Mouse (Mus musculus) small intestine, adult 2 months (tissue): ENCODE data around the gene Rbfox1. TPM values are rescaled to one million over a fixed set of nuclear protein-coding genes. Genes with fewer than 3 reads are reported as not detected.

ENCODE experiments used
- H3K27ac ChIP-seq: fragments of 200-500 bp; 2 replicates; pipeline ENCODE4 v1.5.1; 2012; ENCODE audit warnings: low read depth, low read length, control low read depth, inconsistent platforms; ENCODE audit not compliant: insufficient read depth
- H3K27me3 ChIP-seq: fragments of 200-500 bp; 2 replicates; pipeline ENCODE4 v1.6.1; 2012; ENCODE audit warnings: mild to moderate bottlenecking, moderate library complexity, low read length, inconsistent platforms; ENCODE audit not compliant: control insufficient read depth, insufficient read depth
- H3K36me3 ChIP-seq: fragments of 200-500 bp; 2 replicates; pipeline ENCODE4 v1.6.1; 2012; ENCODE audit warnings: mild to moderate bottlenecking, low read length, control low read depth, inconsistent platforms; ENCODE audit not compliant: control insufficient read depth, insufficient read depth
- H3K4me1 ChIP-seq: fragments of 200-500 bp; 2 replicates; pipeline ENCODE4 v1.6.1; 2012; ENCODE audit warnings: low read length, inconsistent platforms, mixed read lengths; ENCODE audit not compliant: control insufficient read depth, insufficient read depth, insufficient read length
- H3K4me3 ChIP-seq: fragments of 200-500 bp; 2 replicates; pipeline ENCODE4 v1.5.1; 2012; ENCODE audit warnings: low read depth, mild to moderate bottlenecking, control low read depth, inconsistent platforms, low read length, moderate library complexity
- CTCF ChIP-seq: fragments of 200-500 bp; IDR thresholded peaks from 2 replicates; pipeline ENCODE4 v1.5.1; 2012; ENCODE audit warnings: low read depth, mild to moderate bottlenecking, control low read depth, inconsistent platforms, low read length, moderate library complexity, mixed read lengths; ENCODE audit not compliant: insufficient replicate concordance, insufficient read length; ENCODE audit errors: extremely low read depth
- POLR2A ChIP-seq: fragments of 200-500 bp; IDR thresholded peaks from 2 replicates; pipeline ENCODE4 v1.6.1; 2012; ENCODE audit warnings: low read depth, mild to moderate bottlenecking, control low read depth, inconsistent platforms, low read length, moderate library complexity
- WGBS: fragments of 180-500 bp; shearing (Covaris S2); methylation state at CpG from one replicate; pipeline ENCODE4 v1.1.7; 2018; 5-methylcytosine and 5-hydroxymethylcytosine counted together
- polyA plus RNA-seq: library from polyadenylated mRNA; depleted of rRNA; stranded (reverse); fragments of >200 nt; gene quantifications from 2 replicates; pipeline ENCODE4 v1.2.3, GENCODE M21; 2012

Gene Rbfox1
- polyA plus RNA-seq, 1 experiment: 0.72 TPM

DNA sequence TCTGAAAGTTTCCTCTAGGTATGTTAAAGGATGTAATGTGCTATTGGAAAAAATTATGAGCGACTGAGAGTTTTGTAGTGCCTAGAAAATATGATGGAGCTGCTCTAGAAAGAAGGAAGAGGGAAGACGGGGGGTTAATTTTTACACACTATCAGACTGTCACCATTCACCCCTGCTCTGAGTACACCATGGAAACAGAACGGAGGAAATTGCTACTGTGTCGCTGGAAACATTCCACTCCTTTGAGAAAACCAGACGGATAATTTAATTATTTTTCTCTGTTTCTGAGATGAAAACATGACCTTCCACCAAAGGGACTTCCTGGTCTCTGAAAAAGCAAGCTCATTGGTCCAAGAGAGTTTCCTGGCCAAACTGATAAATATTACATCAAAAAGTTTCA is 1077.4 kb downstream of the Rbfox1 start:
- no peak for TF ChIP-seq POLR2A
- TF ChIP-seq CTCF: no peak
- H3K4me1 ChIP-seq: no peaks in the 10 kb centered on the region
- H3K4me3 ChIP-seq: no peak overlapping the region
- H3K27me3 ChIP-seq: no peaks in the 10 kb centered on the region
- H3K36me3 ChIP-seq: no peaks in the 10 kb centered on the region
- H3K27ac ChIP-seq: no peak overlapping the region
- 42% methylated on average over 5 of the region's 5 CpGs for WGBS

DNA sequence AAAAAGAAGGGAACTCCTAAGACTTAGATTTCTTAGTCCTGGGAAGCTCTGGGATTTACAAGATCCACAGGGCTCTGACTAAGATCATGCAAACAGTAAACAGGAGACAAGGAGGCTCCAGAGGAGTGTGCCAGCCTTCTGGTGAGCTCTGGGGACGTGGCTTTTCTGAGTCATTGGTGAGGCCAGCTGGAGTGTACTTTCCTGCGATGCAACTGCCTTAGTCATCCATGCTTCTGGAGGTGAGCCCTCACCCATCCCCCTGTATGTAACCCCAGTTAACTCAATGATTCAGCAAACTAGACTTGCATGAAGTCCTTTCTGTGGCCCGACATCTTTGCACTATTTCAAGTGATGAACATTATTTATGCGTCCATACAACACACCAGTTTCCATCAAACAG is 1078.4 kb downstream of the Rbfox1 start:
- 61% methylated on average over 4 of the region's 4 CpGs for WGBS
- H3K27me3 ChIP-seq: no peaks in the 10 kb centered on the region
- no peak overlapping the region for H3K27ac ChIP-seq
- H3K4me1 ChIP-seq: no peaks in the 10 kb centered on the region
- no peak overlapping the region for H3K4me3 ChIP-seq
- TF ChIP-seq CTCF (no peak), POLR2A (no peak)
- no peaks in the 10 kb centered on the region for H3K36me3 ChIP-seq

DNA sequence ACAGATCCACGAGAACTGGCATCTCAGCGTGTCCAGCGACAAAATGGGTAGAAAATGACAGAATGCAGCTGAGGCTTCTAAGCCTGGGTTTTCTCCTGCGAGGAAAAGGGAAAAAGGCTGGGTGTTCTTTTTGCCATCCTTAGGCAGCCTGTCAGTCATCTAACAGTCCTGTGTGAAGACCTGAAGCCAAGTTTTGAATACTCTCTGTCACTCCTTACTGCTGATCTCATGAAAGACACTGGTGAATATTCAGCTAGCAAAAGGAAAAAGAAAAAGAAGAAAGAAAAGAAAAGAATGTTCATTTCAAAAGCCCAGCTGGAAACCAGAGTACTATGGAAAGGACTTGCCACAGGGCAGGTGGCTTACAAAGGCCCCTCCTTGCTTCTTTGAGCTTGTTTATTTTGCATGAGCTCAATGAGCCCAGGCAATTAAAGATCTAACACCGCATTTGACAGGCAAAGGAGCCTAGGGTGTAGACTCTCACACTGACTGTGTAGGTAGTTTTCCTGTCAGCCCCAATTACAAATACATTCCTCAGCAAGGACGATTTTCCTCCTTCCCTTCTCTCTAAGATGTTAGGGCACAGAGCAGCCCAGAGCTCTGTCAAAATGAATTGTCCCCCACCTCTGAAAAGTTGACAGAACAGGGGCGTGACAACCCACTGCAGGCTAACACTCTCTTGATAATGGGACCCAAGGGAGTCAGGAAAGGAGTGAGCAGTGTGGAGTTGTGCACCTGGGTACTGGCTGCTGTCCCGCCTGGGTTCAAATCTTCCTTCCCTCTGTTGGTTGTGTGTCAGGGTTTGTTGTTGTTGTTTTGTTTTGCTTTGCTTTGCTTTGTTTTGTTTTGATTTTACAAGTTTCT is 1079.8 kb downstream of the Rbfox1 start:
- TF ChIP-seq CTCF: no peak
- no peak for TF ChIP-seq POLR2A
- Histone ChIP-seq H3K4me1 (no peaks in the 10 kb centered on the region), H3K27me3 (no peaks in the 10 kb centered on the region), H3K4me3 (no peak overlapping the region), H3K36me3 (no peaks in the 10 kb centered on the region), H3K27ac (no peak overlapping the region)
- 17% methylated on average over 8 of the region's 8 CpGs for WGBS

DNA sequence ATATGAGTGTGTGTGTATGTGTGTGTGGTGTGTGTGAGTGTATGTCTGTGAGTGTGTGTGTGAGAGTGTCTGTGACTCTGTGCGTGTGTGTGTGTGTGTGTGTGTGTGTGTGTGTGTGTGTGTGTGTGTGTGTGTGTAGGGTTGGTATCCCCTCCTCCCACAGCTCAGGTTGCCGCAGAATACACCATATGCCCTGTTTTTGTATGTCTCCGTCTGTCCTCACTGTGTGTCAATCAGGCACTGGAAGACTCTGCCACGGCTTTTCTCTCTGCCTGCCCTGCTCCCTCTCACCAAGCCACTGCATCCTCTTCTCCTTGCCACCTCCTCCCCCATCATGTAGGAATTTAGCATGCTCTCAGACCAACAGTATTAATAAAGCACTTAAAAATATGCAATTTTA is 1084.8 kb downstream of the Rbfox1 start:
- Histone ChIP-seq H3K27ac (no peak overlapping the region), H3K27me3 (no peaks in the 10 kb centered on the region), H3K4me3 (no peak overlapping the region), H3K4me1 (no peaks in the 10 kb centered on the region), H3K36me3 (no peaks in the 10 kb centered on the region)
- TF ChIP-seq POLR2A (no peak), CTCF (no peak)
- WGBS: 83% methylated on average over 4 of the region's 4 CpGs

DNA sequence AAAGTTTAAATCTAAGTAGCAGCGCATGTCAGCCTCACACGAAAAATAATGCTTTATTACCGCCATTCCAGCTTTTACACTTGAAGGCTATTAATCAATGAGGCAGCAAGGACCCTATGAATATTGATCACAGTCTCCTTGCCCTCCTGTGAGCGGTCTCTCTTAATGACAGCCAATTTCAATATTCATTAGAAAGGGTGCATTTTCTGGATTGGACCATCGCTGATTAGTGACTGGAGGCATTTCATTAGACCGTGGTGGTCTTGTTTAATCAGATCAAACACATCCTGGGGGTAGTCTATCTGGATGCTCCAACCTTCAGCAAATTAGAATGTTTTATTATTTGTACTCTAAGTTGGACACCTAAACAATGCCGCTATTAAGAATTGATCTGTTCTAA is 1091.2 kb downstream of the Rbfox1 start:
- WGBS: 80% methylated on average over 7 of the region's 7 CpGs
- H3K27ac ChIP-seq: no peak overlapping the region
- TF ChIP-seq CTCF (no peak), POLR2A (no peak)
- no peak overlapping the region for H3K4me3 ChIP-seq
- H3K4me1 ChIP-seq: no peaks in the 10 kb centered on the region
- no peaks in the 10 kb centered on the region for H3K27me3 ChIP-seq
- H3K36me3 ChIP-seq: no peaks in the 10 kb centered on the region

DNA sequence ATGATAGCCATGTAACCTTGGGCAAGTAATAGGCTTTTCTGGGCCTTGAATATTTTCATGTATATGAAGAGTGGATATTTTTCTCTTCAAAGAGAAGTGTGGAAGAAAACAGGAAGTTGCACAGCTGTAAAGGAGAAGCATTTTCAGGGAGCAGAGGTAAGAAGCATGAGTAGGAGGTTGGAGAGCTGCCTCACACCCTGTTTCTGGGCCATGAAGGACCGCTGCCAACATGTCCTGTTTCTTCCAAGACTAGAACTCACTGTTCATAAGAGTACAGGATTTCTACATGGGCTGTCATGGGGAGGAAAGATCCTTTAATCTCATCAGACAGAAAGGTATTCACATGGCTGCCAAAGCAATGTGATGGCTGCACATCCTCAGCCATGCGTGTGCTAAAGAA is 1098.8 kb downstream of the Rbfox1 start:
- TF ChIP-seq POLR2A (no peak), CTCF (no peak)
- Histone ChIP-seq H3K4me3 (no peak overlapping the region), H3K36me3 (no peaks in the 10 kb centered on the region), H3K4me1 (no peaks in the 10 kb centered on the region), H3K27me3 (no peaks in the 10 kb centered on the region), H3K27ac (no peak overlapping the region)
- WGBS: 82% methylated on average over 2 of the region's 2 CpGs

DNA sequence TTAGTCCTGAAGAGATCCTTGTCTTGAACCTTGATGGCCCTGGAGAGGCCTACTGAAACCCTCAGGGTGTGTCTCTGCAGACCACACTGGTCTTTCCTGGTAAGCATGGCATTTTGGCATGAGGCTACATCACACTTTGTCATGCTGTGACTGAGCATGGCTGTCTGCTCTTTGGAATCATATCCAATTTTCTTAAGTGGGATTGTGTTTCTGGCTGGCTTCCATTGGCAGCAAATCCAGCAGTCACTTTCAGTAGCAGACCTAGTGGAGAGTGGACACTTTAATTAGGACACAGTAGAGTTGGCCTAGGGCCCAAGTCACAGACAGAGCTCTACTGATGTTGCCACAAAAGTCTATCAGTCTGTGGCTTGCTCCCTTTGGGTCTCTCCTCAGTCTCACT is 1100.9 kb downstream of the Rbfox1 start:
- no peaks in the 10 kb centered on the region for H3K4me1 ChIP-seq
- H3K27me3 ChIP-seq: no peaks in the 10 kb centered on the region
- no peak overlapping the region for H3K4me3 ChIP-seq
- no peak overlapping the region for H3K27ac ChIP-seq
- H3K36me3 ChIP-seq: no peaks in the 10 kb centered on the region
- TF ChIP-seq CTCF (no peak), POLR2A (no peak)
